Mouse (Mus musculus): ENCODE data around the gene Ttn.

The Ttn gene

DNA sequence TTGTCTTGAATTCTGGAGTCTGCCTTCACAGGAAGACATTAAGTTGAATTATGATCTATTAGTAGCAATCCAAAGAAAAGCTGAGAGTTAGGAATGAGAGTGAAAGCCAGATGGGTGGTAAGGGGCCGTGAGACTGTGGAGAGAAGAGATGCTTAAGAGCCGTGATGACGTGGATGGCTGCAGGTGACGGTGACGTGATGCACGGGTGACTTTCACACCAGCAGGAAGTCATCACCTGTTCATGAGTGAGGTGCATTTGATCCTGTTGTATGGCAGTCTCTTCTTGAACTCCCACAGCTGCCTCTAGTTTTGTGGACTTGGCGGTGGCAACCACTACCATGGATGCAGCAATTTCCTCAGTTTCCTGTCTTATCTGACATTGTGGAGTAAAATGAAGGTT lies 16.8 kb downstream of the Ttn start:
- DNase-seq (ENCODE audit: low spot score in 2 of 2), result no peak

DNA sequence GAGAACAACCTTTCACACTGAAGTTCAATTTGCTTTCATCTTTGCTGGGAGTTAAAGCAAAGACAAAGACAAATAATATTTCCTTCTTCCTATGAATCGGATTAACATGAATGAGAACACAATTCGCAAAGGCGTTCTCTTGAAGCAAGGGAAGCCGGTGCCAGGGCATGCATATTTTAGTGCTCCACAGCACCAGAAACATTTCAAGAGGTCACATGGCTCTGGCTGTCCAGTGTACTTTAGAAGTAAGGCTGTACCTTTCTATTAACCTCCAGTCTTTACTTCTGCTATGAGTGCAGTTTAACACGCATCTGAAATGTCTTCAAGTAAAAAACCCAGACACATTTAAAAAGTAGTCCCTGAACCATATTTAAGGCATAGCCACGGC lies 20.3 kb downstream of the Ttn start:
- no peak for DNase-seq (ENCODE audit: low spot score in 2 of 2)

DNA sequence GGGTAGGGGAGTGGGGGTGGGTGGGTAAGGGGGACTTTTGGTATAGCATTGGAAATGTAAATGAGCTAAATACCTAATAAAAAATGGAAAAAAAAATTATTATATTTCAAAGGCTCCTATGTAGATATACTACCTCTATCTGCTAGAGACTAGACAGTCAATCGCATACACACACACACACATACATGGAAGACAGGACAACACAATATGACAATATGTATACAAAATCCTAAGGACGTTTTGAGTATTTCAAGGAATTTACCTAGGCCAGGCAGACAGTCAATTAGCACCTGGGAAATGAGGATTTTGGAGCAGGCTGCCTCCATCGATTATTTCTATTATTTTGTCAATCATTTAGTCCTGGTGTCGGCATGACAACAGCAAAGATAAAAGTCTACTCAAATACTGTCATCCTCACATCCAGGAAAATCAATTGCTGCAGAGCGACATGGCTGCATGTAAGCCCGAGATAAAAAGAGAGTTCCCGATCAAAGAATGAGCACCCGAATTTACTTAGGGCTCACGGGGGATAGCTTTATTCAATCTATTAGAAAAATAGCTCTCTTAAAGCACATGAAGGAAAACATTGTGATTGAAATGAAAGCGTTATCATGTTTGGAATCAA lies 20.8 kb downstream of the Ttn start:
- no peak for DNase-seq (ENCODE audit: low spot score in 2 of 2)

DNA sequence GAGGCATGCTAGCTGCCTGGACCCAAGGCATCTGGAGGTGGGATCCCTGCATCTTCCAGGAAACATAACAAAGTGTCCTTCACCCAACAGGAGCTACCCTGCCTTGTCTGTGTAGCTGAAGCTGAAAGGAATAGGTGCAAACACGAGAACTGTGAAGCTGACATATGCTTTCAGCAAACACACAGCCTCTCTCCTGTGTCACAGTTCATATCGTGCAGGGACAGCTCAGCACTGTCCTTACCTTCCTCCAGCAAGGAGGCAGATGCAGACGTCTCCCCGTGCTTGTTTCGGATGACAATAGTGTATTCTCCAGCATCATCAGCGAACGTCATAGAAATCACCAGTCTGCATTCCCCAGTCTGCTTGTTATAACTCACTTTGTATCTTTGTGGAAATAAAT lies 32.6 kb downstream of the Ttn start:
- DNase-seq (ENCODE audit: low spot score in 2 of 2), result no peak

DNA sequence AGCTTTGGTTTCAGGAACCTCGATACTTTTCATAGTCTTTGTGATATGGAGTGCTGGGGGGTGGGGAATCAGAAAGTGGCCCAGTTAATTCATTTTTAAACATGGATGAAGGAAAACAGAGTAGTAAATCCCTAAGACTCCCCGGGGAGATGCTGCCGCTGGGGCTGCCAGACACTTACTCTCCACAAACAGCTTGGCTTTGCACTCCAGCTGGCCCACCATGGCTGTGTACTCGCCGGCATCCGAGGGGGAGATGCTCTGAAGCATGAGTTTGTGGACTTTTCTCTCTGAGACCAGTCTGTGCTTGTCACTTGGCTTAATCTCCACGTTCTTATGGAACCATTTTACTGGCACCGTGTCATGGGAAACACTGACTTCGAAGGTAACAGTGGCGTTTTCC lies 43.8 kb downstream of the Ttn start:
- no peak for DNase-seq (ENCODE audit: low spot score in 2 of 2)

DNA sequence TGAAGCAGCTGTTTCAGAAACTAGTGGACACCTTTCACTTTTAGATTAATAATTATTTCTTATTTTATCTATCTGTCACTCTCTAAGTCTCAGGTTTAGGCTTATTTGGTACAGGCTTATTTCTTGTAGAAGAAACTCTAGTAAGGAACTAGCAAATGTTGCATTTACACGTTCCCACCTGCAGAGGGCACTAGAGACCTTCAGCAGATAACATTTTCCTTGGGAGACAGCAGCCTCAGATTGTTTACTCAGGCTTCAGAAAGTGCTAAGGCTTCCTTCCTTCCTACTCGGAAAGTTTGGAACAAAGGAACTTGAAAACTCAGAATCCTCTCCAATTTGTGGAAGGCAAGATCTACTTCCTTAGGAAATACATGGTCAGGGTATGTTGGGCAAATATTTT lies 52.6 kb downstream of the Ttn start:
- DNase-seq (ENCODE audit: low spot score in 2 of 2), result peak in 1 of 2 experiments; percentile 20

DNA sequence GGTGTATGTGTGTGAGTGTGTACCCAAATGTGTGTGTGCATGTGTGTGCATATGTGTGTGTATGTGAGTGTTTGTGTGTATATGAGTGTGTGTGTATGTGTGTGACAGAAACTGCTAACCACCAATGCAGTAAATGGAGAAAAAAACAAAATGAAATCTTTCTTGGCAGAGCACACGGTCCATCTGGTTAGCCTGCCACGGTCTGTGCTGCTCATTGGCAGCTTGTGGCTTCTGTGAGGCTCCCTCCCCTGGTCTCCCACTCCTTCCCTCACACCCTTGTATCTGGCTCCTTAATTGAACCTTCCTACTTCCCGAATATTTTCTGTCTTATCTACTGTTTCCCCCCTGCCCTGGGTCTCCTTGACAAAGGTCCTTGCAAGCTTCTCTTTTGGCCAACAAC lies 53.5 kb downstream of the Ttn start:
- DNase-seq (ENCODE audit: low spot score in 2 of 2), result no peak

DNA sequence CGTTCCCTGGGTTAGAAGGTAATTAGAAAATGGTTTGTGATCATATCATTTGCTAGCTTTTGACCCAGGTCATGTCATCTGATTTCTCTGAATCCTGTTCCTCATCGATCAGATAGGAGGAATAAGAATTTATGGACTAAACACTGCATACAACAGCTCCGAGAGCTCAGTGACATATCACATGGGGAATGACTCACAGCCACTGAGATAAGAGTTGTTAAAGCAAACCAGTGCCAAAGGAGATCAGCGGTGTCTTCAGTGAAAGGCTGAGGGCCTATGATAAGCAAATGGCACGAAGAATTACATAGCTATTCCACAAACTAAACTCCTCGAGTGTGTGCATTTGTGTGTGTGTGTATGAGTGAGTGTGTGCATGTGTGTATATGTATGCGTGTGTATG lies 54.0 kb downstream of the Ttn start:
- DNase-seq (ENCODE audit: low spot score in 2 of 2), result no peak

DNA sequence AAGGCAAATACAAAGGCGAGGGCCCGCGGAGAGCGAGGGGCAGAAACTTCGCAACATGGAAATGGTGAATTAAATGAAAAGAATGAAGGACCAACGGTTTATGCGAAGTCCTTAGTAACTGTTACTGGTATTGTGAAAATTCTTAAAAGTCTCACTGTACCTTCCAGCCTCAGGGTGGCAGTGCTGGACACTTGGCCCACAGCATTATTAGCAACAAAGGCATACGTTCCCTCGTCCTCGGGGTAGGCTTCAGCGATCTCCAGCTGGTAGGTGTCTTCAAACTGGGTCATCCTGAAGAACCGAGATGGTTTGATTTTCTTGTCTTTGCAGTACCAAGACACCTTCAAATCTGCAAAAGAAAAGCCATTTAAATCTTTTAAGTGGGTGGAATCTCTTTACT lies 55.4 kb downstream of the Ttn start:
- no peak for DNase-seq (ENCODE audit: low spot score in 2 of 2)

DNA sequence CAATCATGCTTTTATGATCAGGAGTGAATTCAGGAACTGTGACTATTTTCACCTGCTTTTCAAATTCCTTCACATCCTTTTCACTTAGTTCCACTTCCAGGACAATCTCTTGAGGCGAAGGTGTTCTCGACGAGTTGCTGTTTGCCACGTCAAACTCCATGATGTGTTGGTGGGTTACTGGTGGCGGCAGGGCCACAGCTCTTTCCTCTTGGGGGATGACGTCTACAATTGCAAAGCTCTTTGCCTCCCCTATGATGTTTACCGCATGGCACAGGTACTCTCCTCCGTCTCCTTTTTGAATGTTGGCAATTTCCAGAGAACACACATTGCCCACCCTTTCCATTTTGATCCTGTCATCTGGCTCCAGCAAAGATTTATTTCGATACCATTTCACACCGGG lies 67.4 kb downstream of the Ttn start:
- DNase-seq (ENCODE audit: low spot score in 2 of 2), result no peak

DNA sequence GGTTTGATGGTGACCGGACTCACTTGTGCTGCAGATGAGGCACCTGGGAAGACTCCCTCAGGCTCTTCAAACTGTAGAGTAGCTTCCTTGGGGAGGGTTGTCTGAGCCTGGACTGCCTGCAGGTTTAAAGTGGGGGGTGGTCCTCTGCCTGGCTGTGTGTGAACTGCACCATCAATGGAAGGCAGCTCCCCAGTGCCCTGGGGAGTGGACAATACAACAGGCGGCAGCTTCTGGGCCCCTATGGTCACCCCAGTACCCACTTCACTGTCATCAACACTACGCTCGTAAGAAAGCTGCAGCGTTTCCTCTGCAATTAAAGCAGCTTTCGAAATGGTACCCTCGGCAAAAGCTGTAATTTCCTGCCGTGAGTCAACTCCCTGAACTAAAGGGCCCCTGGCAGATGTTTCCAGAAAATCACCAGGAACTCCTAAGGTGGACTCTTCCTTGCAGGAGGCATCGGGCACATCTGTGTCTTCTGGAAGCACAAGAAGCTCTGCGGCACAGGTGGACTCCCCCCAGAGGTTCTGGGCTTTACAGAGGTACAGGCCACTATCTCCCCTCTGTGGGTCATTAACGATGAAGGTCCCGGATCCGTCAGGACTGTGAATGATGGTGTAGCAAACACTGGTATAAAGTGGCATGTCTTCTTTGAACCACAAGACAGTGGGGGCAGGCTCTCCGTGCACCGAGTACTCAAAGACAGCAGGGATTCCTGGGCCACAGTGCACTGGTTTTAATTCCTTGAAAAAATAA lies 73.5 kb downstream of the Ttn start:
- no peak for DNase-seq (ENCODE audit: low spot score in 2 of 2)

DNA sequence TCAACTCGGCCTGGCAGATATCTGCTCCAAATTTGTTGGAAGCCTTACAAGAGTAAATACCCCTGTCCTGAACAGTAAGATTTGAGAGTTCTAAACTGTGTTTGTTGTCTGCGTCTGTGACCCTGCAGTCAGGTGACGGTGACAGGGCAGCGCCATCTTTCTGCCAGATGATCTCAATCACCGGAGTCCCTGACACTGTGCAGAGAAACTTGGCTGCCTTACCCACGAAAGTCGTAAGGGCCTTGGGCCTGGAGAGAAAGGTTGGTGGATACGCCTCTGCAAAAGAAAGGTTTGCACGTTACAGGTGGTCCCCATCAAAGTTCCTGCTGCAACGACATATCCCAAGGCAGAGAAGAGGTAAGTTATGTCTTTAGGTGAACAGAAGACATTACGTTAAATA lies 79.0 kb downstream of the Ttn start:
- no peak for DNase-seq (ENCODE audit: low spot score in 2 of 2)

DNA sequence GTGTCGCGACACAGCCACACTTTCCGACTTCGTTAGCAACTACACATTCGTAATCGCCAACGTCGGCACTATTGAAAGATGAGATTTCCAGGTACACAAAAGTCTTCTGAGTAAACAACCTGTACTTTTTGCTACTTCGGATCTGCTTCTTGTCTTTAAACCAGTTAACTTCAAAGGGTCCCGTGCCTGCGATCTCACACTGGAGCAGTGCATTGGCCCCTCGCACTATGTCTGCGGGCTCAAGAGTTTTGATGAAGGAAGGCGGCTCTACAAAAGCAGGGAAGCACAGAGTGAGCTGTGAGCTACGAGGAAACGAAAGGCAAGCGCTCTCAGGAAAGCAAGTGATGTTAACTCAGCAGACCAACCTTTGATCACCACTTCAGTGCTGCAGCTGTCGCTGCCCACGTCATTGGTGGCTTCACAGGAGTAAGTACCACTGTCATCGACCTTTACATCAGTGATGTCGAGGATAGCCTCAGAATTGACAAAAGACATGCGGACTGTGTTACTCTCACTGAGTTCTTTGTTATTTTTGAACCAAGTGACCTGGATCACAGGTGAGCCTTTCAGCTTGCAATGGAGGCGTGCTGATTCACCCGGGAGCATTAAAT lies 80.8 kb downstream of the Ttn start:
- no peak for DNase-seq (ENCODE audit: low spot score in 2 of 2)

DNA sequence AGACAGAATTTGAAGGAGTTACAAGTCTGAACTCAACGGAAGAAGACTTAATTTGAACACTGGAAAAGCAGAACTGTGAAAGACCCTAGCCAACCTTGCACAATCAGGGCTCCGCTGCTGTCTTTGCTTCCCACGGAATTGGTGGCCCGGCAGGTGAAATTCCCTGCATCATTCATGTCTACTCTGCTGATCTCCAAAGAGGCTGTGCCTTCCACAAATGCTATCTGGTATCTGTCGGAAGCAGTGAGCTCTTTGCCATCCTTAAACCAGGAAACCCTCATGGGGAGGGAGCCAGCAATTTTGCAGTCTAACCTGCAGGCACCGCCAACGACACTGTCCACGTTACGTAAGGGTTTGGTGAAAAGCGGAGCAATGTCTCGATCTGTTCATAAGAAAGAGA lies 82.5 kb downstream of the Ttn start:
- no peak for DNase-seq (ENCODE audit: low spot score in 2 of 2)

DNA sequence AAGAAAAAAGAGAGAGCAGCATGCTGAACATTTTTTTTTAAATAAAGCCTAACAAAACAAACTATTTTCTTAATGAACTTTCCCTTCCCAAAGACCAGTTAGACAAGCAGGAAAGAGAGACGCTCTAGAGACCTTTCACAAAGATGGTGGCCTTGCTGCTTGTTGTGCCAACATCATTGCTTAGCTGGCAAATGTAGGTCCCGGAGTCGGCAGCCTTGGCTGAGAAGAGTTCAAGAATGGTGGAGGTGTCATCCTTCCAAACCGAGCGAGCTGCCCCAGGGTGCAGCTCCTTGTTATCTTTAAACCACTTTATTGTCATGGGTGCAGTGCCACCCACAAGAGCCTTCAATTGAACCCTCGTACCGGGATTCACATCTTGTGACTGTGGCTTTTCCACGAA lies 85.4 kb downstream of the Ttn start:
- no peak for DNase-seq (ENCODE audit: low spot score in 2 of 2)

DNA sequence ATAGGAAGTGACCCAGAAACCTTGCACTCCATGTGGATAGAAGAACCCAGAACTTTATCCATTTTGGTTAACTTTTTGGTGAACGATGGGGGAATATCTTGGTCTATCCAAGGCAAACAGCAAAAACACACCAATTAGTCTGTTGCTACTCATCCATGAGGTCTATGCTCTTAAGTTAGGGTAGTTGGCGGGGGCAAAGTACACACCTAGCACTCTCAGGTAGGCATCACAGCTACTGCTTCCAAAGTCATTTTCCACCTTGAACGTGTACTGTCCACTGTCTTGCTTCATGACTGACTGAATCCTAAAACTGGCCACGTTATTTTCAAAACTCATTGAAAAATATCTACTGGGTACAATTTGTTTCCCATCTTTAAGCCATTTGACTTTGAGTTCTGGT lies 87.0 kb downstream of the Ttn start:
- no peak for DNase-seq (ENCODE audit: low spot score in 2 of 2)

DNA sequence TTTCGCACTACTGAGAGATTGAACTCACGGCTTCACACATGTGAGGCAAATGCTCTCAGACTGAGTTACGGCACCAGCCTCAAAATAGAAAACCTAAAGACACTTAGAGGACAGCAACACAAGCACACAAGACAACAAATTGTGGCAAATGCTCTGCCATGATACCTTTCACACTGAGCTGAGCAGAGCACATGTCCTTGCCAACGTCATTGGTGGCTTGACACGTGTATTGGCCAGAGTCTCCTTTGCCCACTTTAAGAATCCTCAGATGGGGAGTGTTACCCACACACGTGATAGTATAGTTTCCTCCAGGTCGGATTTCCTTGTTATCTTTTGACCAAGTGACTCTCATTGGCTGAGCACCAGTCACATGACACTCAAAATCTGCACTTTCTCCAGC lies 93.6 kb downstream of the Ttn start:
- no peak for DNase-seq (ENCODE audit: low spot score in 2 of 2)

DNA sequence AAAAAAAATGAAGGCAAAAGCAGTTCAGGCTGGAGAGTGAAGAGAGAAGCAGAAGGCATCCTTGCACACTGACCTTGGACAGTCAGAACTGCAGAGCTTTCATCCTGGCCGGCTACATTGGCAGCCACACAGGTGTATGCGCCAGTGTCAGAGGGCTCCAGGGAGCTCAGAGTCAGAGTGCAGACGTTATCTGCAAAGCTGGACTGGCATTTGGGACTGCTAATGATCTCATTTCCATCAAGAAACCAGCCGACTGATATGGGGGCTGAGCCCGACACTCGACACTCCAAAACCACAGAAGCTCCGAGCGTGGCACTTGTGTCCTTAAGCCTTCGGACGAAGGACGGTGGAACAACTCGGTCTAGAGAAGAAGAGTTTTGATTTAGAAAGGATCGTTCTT lies 96.5 kb downstream of the Ttn start:
- no peak for DNase-seq (ENCODE audit: low spot score in 2 of 2)

DNA sequence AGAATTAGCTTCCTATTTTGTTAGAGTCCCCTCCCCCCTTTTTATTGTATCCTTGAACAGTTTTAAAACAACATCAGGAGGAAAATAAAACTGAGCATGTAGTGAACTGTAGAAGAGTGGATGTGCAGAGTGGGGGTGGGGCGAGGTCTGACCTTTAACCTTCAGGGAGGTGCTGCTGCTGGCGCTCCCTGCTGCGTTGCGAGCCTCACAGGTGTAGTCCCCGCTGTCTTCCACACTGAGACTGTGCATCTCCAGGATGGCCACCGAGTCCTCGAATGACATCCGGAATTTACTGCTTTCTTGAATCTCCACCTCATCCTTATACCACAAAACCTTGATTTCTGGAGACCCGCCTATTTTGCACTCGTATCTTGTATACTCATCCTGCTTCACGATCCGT lies 100.9 kb downstream of the Ttn start:
- no peak for DNase-seq (ENCODE audit: low spot score in 2 of 2)

DNA sequence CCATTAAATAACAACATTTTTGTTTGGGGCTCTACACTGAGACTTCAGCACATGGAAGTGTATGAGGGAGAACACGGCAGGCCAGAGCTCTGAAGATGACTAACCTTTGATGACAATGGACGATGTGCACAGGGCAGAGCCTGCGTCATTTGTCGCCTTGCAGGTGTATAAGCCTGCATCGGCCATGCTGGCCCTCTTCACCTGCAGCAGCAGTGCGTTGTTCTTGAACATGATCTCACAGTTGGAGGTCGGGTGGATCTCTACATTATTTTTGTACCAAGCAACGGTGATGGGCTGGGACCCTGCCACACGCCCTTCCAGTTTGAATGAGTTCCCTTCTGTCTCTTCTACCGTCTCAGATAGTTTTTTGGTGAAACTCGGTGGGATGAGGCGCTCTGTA lies 106.8 kb downstream of the Ttn start:
- DNase-seq (ENCODE audit: low spot score in 2 of 2), result no peak

DNA sequence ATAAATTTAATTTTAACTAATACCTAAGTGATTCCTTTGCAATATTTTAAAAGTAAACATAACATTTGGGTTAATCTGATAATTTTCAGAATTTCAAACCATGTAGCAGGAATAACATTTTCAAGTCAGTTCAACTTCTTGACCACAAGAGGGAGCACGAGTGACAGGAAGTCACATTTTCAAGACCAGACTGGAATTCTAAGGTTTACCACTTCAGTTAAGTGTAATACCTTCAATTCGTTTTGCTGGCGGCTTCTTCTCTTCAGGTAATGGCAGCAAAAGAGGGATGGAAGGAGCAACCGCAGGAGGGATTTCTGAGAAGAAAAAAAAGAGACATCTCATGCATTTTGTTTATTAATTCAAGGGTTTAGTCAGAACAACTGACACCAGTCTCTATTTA lies 115.4 kb downstream of the Ttn start:
- no peak for DNase-seq (ENCODE audit: low spot score in 2 of 2)

DNA sequence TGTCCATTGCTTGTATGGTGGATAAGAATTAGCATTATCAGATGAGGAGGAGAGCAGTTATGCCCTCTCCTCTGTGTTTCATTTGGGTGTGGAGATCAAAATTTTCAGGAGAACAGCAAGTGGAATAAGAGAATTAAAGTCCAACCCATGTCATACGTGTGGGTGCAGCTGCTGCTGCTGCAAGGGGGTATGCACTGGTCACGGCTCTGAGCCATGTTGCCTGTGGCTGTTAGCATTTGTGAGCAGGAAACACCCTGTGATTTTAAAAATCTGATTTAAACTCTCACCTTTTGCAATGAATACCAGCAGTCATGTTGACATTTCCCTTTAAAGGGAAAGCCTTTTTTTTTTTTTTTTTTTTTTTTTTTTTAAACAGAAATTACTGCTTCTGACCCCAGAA lies 116.8 kb downstream of the Ttn start:
- DNase-seq (ENCODE audit: low spot score in 2 of 2), result no peak

DNA sequence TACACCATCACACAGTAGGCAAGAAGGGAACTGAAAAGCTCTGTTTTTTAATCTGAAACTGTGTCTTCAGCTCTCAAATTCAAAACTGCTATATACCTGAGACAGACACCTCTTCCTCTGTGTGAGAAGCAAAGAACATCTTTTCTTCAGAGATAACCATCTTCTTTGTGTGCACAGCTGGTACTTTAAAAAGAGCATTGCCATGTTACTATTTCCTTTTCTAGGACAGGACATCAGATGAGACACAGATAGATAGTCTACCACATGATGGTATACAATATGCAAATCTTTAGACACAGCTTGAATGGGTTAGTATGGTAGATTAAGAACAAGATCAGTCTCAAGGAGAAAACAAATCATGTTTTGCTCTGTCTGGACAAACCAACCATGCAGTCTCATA lies 121.0 kb downstream of the Ttn start:
- no peak for DNase-seq (ENCODE audit: low spot score in 2 of 2)

DNA sequence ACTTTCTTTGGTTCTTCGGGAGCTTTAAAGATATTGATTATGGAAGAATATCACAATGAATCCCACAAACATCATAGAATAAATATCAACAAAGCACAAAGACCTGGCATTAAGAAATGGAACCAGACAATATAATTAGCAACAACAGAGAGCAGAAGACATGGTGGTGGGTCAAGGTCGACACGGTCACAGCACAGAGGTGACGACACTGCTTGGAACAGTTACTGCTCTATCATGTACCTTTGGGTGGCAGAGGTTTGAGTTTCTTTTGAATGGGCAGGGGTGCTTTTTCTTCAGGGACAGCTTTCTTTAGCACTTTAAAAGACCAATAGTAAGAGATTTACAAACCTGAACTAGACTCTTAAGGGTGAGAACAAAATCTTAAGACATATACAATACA lies 132.3 kb downstream of the Ttn start:
- no peak for DNase-seq (ENCODE audit: low spot score in 2 of 2)
